Mouse (Mus musculus) c-Kit-negative CD71-positive TER-119-positive erythroid progenitor cells, embryonic 14.5 days (primary cell): ENCODE results near the gene Fgfbp1.

Experiments
- DNase-seq: peaks from one replicate; pipeline ENCODE4 v3.0.0-alpha.2; 2013; ENCODE audit warnings: low read depth, low spot score

Gene Fgfbp1

GRCm38 (mm10) chr5:43981620-43982019 lies at the start of gene Fgfbp1:
Gene Fgfbp1, minus strand, starts transcription at chr5:43981779.
- DNase-seq, result no peak

- DNase-seq, result no peak
These were observed 16.9 kb upstream of the Fgfbp1 start for GRCm38 (mm10) chr5:43998295-43998989.

- DNase-seq, result no peak
These were observed 16.0 kb upstream of the Fgfbp1 start for GRCm38 (mm10) chr5:43997626-43998025.

GRCm38 (mm10) chr5:43996162-43996561 lies 14.6 kb upstream of the Fgfbp1 start:
- DNase-seq, result no peak

- DNase-seq, result no peak
These were observed 13.4 kb upstream of the Fgfbp1 start for GRCm38 (mm10) chr5:43994981-43995380.

- no peak for DNase-seq
These were observed 8.7 kb upstream of the Fgfbp1 start for GRCm38 (mm10) chr5:43990316-43990715.

GRCm38 (mm10) chr5:43989017-43989416 lies 7.4 kb upstream of the Fgfbp1 start:
- DNase-seq, result no peak

GRCm38 (mm10) chr5:43986212-43986611 lies 4.6 kb upstream of the Fgfbp1 start:
- no peak for DNase-seq

GRCm38 (mm10) chr5:43982896-43983295 lies 1.3 kb upstream of the Fgfbp1 start:
- no peak for DNase-seq

- DNase-seq, result no peak
These were observed 1.2 kb downstream of the Fgfbp1 start for GRCm38 (mm10) chr5:43980397-43980796.

GRCm38 (mm10) chr5:43976821-43977561 lies 4.6 kb downstream of the Fgfbp1 start:
- DNase-seq, result no peak

GRCm38 (mm10) chr5:43974166-43974565 lies 7.4 kb downstream of the Fgfbp1 start:
- no peak for DNase-seq

- no peak for DNase-seq
These were observed 10.4 kb downstream of the Fgfbp1 start for GRCm38 (mm10) chr5:43971156-43971555.

GRCm38 (mm10) chr5:43970532-43970931 lies 11.0 kb downstream of the Fgfbp1 start:
- DNase-seq, result no peak

- DNase-seq, result no peak
These were observed 12.9 kb downstream of the Fgfbp1 start for GRCm38 (mm10) chr5:43968634-43969033.

GRCm38 (mm10) chr5:43961056-43961455 lies 20.5 kb downstream of the Fgfbp1 start:
- DNase-seq, result no peak

- no peak for DNase-seq
These were observed 21.6 kb downstream of the Fgfbp1 start for GRCm38 (mm10) chr5:43959884-43960440.

- DNase-seq, result no peak
These were observed 28.3 kb downstream of the Fgfbp1 start for GRCm38 (mm10) chr5:43953241-43953640.

GRCm38 (mm10) chr5:43948748-43949275 lies 32.8 kb downstream of the Fgfbp1 start:
- DNase-seq, result no peak

- no peak for DNase-seq
These were observed 33.4 kb downstream of the Fgfbp1 start for GRCm38 (mm10) chr5:43948111-43948743.

GRCm38 (mm10) chr5:43947330-43947977 lies 34.1 kb downstream of the Fgfbp1 start:
- DNase-seq, result no peak

GRCm38 (mm10) chr5:43933269-43933668 lies 48.3 kb downstream of the Fgfbp1 start:
- no peak for DNase-seq
